Mouse (Mus musculus) neural tube, embryonic 13.5 days (tissue): ENCODE measurements around the gene Ift74. TPM values are rescaled to one million over a fixed set of nuclear protein-coding genes. Genes with fewer than 3 reads are reported as not detected.

Experiments
- ATAC-seq: fragments of 200-750 bp; cut with Nextera tagmentation; 2 replicates; pipeline ENCODE4 v1.8.0; 2017; ENCODE audit warnings: low read depth, mild to moderate bottlenecking, moderate TSS enrichment, moderate library complexity
- H3K27ac ChIP-seq: fragments of 300-500 bp; sonication (generic); replicated peaks from 2 replicates; pipeline ENCODE4 v1.5.1; 2015; ENCODE audit warnings: moderate library complexity, mild to moderate bottlenecking, inconsistent platforms
- H3K27me3 ChIP-seq: fragments of 300-500 bp; sonication (generic); 2 replicates; pipeline ENCODE4 v1.6.1; 2015; ENCODE audit warnings: mild to moderate bottlenecking, inconsistent platforms
- H3K36me3 ChIP-seq: fragments of 300-500 bp; sonication (generic); 2 replicates; pipeline ENCODE4 v1.6.1; 2015; ENCODE audit warnings: mild to moderate bottlenecking, inconsistent platforms
- H3K4me1 ChIP-seq: fragments of 300-500 bp; sonication (generic); replicated peaks from 2 replicates; pipeline ENCODE4 v1.6.1; 2015; ENCODE audit warnings: inconsistent platforms
- H3K4me2 ChIP-seq: fragments of 300-500 bp; sonication (generic); 2 replicates; pipeline ENCODE4 v1.6.1; 2015; ENCODE audit warnings: inconsistent platforms, mild to moderate bottlenecking, moderate library complexity
- H3K4me3 ChIP-seq: fragments of 300-500 bp; sonication (generic); 2 replicates; pipeline ENCODE4 v1.5.1; 2015; ENCODE audit warnings: mild to moderate bottlenecking, inconsistent platforms
- H3K9ac ChIP-seq: fragments of 300-500 bp; sonication (generic); 2 replicates; pipeline ENCODE4 v1.6.1; 2015; ENCODE audit warnings: moderate library complexity, mild to moderate bottlenecking, inconsistent platforms
- H3K9me3 ChIP-seq: fragments of 300-500 bp; sonication (generic); 2 replicates; pipeline ENCODE4 v1.6.1; 2016; ENCODE audit warnings: inconsistent platforms
- WGBS: fragments of 180-500 bp; shearing (Covaris S2); methylation state at CpG from one replicate; pipeline ENCODE4 v1.1.7; 2015; 5-methylcytosine and 5-hydroxymethylcytosine counted together
- microRNA counts: library from miRNA; unstranded; fragments of <30 nt; microRNA quantifications from one replicate; lab custom pipeline; 2016
- microRNA-seq: library from miRNA; unstranded; fragments of <30 nt; microRNA quantifications from one replicate; pipeline ENCODE4, GENCODE M21; 2016
- polyA plus RNA-seq: library from polyadenylated mRNA; unstranded; fragments of >200 nt; fragmentation: Nextera tagmentation; extraction: Ambion mirVana; gene quantifications from 2 replicates; pipeline ENCODE4 v1.2.1, GENCODE M21; 2015

Ift74 gene
- polyA plus RNA-seq, 1 experiment from 2014 or later = 34.5 TPM

DNA sequence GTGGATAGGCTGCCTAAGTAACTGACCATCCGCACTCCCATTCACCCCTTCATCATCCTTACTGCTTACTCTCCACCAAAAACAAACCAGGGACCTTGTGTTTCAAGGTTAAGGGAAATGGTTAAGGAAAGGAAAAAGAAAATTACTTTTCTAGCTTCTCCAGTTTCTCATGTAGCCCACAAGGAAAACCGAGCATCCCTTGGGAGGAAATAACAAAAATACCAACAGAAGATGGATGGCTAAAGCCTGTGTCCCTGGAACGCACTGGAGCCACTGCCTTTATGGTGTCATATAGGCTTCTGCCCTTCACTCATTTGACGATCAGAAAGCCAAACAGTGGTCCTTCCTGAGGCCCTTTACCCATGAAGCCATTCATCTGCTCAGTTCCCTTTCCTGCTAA lies 97.1 kb downstream of the Ift74 start:
- no peak overlapping the region for H3K27ac ChIP-seq
- no peaks in the 10 kb centered on the region for H3K9me3 ChIP-seq
- H3K36me3 ChIP-seq = no peaks in the 10 kb centered on the region
- H3K27me3 ChIP-seq = no peaks in the 10 kb centered on the region
- H3K4me1 ChIP-seq = no peaks in the 10 kb centered on the region
- no peak overlapping the region for H3K9ac ChIP-seq
- H3K4me3 ChIP-seq = no peak overlapping the region
- 79% methylated on average over 4 of the region's 4 CpGs for WGBS
- no peak for ATAC-seq
- H3K4me2 ChIP-seq = no peak overlapping the region

DNA sequence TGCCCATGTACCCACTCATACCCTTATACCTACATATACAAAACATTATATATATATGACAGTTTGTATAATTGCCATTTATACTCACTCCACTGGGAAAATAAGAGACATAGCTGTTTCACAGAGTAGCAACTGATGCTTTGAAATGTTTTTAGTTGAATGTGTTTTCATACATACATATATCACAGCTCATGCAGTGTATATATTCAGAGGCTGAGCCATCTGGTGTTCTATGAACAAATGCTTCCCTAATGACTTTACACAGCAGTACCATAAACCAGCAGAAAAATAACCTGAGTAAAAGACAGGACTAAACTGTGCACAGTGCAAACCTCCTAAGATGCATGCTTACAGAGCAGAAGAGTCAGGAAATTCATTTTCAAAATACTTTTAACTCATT lies 99.5 kb downstream of the Ift74 start:
- no peak; the same call in 1 of the 2 replicates for ATAC-seq
- no peak overlapping the region for H3K9ac ChIP-seq
- H3K4me3 ChIP-seq = no peak overlapping the region
- H3K27me3 ChIP-seq = no peaks in the 10 kb centered on the region
- H3K4me2 ChIP-seq = no peak overlapping the region
- H3K27ac ChIP-seq = no peak overlapping the region
- no peaks in the 10 kb centered on the region for H3K4me1 ChIP-seq
- no peaks in the 10 kb centered on the region for H3K9me3 ChIP-seq
- H3K36me3 ChIP-seq = no peaks in the 10 kb centered on the region

DNA sequence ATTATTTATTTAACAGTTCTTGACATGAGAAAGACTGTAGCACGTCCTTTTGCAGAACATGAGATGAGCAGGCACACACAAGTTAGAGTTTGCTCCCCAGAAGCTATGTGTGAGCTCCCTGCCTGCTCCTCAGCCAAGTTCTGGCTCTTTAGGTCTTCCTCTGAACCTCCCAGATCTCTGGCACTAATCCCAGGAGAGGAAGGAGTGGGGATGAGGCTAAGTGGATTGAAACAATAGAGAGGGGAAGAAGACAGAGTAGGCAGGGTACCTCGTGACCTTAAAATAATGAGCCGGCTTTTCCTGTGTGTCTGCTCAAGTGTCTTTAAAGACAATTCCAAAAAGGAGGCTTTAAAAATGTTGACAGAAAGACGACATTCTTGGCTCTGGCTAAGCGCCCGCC lies 100.9 kb downstream of the Ift74 start:
- no peak for ATAC-seq
- H3K9me3 ChIP-seq = no peaks in the 10 kb centered on the region
- no peaks in the 10 kb centered on the region for H3K36me3 ChIP-seq

DNA sequence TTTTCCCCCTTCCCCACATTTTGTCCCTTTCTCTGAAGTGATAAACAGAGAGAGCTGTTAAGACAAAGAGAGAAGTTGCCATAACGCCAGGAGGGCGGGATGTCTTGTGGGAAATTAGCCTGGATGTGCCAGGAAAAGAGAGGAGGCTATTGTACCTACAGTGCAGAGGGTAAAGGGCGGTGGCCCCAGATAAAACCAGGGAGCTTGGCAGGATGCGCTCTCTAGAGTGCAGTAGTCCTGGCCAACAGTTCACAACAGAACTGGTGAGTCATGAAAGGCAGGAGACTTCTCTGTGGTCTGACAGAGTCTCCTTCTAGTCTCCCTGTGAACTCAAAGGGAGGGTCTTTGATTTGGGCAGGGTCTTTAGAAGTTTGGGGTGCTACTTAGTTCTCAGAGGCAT lies 111.5 kb downstream of the Ift74 start:
- no peaks in the 10 kb centered on the region for H3K4me1 ChIP-seq
- 71% methylated on average over 4 of the region's 4 CpGs for WGBS
- no peaks in the 10 kb centered on the region; the same call in 1 of the 2 replicates for H3K9me3 ChIP-seq
- ATAC-seq = no peak
- no peaks in the 10 kb centered on the region for H3K36me3 ChIP-seq
- no peak overlapping the region for H3K4me3 ChIP-seq
- no peaks in the 10 kb centered on the region for H3K27me3 ChIP-seq
- no peak overlapping the region for H3K4me2 ChIP-seq
- H3K27ac ChIP-seq = no peak overlapping the region
- H3K9ac ChIP-seq = no peak overlapping the region

More for the DNA sequence above, 100.9 kb downstream of the Ift74 start:
- Histone ChIP-seq H3K4me3 (no peak overlapping the region), H3K27ac (no peak overlapping the region), H3K9ac (no peak overlapping the region), H3K4me1 (no peaks in the 10 kb centered on the region), H3K4me2 (no peak overlapping the region), H3K27me3 (no peaks in the 10 kb centered on the region)
- 65% methylated on average over 6 of the region's 6 CpGs for WGBS

DNA sequence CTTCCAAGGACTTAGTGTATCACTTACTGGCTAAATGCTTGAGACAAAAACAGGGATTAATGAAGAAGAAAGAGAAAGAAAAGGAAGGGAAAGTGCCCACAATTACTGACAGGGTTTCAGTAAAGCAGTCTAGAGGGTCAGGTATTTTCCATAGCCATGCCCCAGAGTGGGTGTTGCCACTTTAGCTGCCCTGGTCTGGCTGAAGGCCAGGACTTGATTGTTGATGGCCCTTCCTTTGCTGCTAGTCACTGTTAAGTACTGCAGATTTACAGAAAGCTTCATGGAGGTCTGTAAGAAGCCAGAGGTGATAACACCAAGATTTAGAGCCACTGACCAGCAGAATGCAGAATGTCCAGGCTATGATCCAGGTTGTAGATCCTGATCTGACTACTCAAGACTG lies 118.4 kb downstream of the Ift74 start:
- H3K36me3 ChIP-seq = no peaks in the 10 kb centered on the region
- H3K27me3 ChIP-seq = no peaks in the 10 kb centered on the region
- H3K9ac ChIP-seq = no peak overlapping the region
- H3K4me2 ChIP-seq = no peak overlapping the region
- H3K4me1 ChIP-seq = no peaks in the 10 kb centered on the region
- H3K27ac ChIP-seq = no peak overlapping the region
- H3K9me3 ChIP-seq = no peaks in the 10 kb centered on the region; the same call in 1 of the 2 replicates
- no peak for ATAC-seq
- H3K4me3 ChIP-seq = no peak overlapping the region

DNA sequence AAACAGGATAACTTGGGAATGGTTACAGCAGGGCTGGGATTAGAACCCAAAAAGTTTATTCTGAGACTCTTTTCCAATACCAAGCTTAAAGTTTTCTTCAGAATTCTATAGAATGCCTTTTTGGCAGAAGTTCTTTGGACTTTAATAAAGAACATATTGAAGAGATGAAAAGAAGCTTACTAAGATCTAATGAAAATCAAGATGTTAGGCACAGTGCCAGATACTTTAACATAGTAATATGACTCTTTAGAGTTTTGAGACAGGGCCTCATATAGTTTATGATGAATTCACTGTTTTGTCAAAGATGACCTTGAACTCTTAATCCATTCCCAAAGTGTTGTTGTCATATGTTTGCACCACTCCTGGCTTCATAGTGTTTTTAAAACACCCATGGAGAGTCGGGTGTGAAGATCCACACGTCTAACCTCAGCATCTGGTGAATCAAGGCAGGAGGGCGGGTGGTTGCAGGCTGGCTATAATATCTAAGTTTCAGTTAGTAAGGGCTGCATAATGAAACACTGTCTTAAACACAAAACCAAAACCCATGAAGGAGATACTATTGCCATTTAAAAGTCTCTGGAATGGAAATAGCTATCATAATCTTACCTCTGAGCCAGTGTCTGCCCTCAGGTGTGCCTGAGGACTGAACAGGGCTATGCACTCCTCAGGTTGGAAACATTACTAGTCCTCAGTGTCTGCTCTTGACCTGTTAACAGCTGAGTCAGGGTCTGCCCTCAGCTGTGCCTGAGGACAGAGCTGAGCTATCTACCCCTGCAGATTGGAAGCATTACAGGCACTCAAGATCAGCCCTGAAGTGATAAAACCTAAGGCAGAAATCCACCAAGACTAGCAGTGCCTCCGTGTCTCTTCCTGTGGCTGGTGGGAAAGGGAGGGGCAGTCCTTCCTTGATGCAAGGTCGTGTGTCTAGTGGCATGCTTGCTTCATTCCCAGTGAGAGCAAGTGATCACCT lies 123.3 kb downstream of the Ift74 start:
- H3K4me2 ChIP-seq = no peak overlapping the region
- no peaks in the 10 kb centered on the region for H3K36me3 ChIP-seq
- H3K4me3 ChIP-seq = no peak overlapping the region
- no peaks in the 10 kb centered on the region for H3K9me3 ChIP-seq
- no peaks in the 10 kb centered on the region for H3K27me3 ChIP-seq
- H3K4me1 ChIP-seq = no peaks in the 10 kb centered on the region
- H3K27ac ChIP-seq = no peak overlapping the region
- ATAC-seq = no peak
- no peak overlapping the region for H3K9ac ChIP-seq
- 63% methylated on average over 5 of the region's 5 CpGs for WGBS

DNA sequence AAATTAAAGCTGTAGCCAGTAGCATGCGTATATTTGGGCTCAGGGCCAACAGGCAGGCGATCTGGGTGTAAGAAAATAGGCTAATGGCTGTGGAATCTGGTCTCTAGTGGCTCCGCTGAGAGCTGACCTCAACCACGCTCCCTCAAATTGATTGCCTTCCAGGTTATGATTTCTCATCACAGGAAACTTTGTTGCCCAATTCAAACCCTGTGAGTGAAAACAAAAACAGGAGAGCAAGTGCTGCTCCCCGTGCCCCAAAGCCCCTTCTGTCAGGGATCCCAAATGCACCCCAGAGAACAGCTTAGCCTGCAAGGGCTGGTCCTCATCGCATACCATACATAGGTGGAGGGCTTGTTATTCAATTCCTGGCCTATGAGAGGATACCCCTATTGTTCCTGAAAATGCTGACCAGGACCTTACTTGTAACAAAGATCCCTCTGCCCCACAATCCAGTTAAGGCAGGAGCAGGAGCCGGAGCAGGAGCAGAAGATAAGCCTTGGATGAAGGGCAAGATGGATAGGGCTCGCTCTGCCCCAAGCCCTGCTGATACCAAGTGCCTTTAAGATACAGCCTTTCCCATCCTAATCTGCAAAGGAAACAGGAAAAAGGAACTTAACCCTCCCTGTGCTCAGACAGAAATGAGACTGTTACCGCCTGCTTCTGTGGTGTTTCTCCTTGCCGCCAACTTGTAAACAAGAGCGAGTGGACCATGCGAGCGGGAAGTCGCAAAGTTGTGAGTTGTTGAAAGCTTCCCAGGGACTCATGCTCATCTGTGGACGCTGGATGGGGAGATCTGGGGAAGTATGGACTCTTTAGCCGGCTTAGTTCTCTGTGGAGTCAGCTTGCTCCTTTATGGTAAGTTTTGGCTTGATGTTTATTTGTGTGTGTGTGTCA lies 124.8 kb downstream of the Ift74 start, which contains the start of gene Tek:
Gene Tek, plus strand, starts transcription at position 452 of the 894 bp plus-strand sequence.
- 70% methylated on average over 16 of the region's 16 CpGs for WGBS
- no peak within 1 kb of the TSS for H3K4me2 ChIP-seq
- no peaks in the 10 kb centered on the region for H3K9me3 ChIP-seq
- no peak within 1 kb of the TSS for H3K9ac ChIP-seq
- H3K27me3 ChIP-seq = no peaks in the 10 kb centered on the region
- no peaks in the 10 kb centered on the region for H3K36me3 ChIP-seq
- H3K27ac ChIP-seq = no peak within 1 kb of the TSS
- no peak for ATAC-seq
- no peaks in the 10 kb centered on the region for H3K4me1 ChIP-seq
- peak within 1 kb of the TSS; percentile 12; the same call in 1 of the 2 replicates for H3K4me3 ChIP-seq

DNA sequence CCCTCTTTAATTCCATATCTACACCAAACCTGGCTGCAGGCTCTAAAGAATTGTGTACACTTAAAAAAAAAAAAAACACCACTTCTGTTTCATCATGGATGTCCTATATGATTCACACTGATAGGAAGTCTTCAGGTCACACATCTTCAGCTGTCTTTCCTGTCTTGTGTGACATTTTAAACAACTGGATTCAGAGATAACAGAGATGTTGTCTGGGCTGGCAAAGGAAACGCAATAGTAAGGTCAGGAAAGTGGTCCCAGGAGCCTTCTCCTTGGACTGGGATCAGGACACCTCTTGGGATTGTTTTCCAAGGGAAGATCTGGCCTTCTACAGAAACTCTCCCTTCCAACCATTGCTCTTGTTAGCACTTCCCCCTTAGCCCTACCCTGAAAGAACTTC lies 127.5 kb downstream of the Ift74 start:
- ATAC-seq = no peak
- H3K27ac ChIP-seq = no peak overlapping the region
- 88% methylated on average over 1 of the region's 1 CpGs for WGBS
- H3K4me2 ChIP-seq = no peak overlapping the region
- H3K4me3 ChIP-seq = no peak overlapping the region
- H3K4me1 ChIP-seq = no peaks in the 10 kb centered on the region
- H3K27me3 ChIP-seq = no peaks in the 10 kb centered on the region
- no peaks in the 10 kb centered on the region for H3K36me3 ChIP-seq
- no peak overlapping the region for H3K9ac ChIP-seq
- H3K9me3 ChIP-seq = no peaks in the 10 kb centered on the region

MicroRNAs encoded within 50 kb of the gene (microRNA counts, 519-probe panel; counts per million panel counts)
- 4,084 counts per million, percentile 68 among the panel's probes with 10 or more counts for microRNA mmu-miR-872 (lab: Ali Mortazavi, UCI)

Small RNAs within 50 kb of the gene (microRNA-seq; reads per million reads assigned to microRNA genes)
- 2,152 reads per million, percentile 86 among the genes with 10 or more reads in this experiment for gene Mir872

Other genes starting within 250 kb of the Ift74 start
- gene Gm10306, start 57.9 kb upstream of the Ift74 start, polyA plus RNA-seq = 0.49 TPM in 1 of 2 replicates, not detected in the other
- gene Caap1, start 57.7 kb upstream of the Ift74 start, polyA plus RNA-seq = 21.6 and 26.0 TPM in 2 replicates
- gene Plaa, start 11.2 kb upstream of the Ift74 start, polyA plus RNA-seq = 76.6 and 76.9 TPM in 2 replicates
- 0.44 and 0.59 TPM in 2 replicates for gene Lrrc19, start 35.7 kb downstream of the Ift74 start, polyA plus RNA-seq
- gene Tek, start 124.8 kb downstream of the Ift74 start, polyA plus RNA-seq = 9.0 and 9.7 TPM in 2 replicates